Mouse (Mus musculus) monocyte, adult 5-6 weeks (primary cell): ENCODE data around the gene Kcnab1. TPM values are rescaled to one million over a fixed set of nuclear protein-coding genes. Genes with fewer than 3 reads are reported as not detected.

Source experiments
- ATAC-seq: fragments of 153-309, 156-312 bp; replicated peaks from 2 replicates; pipeline ENCODE4 v1.8.0; 2017; ENCODE audit warnings: mild to moderate bottlenecking; ENCODE audit not compliant: low TSS enrichment, insufficient number of reproducible peaks, severe bottlenecking, poor library complexity, low FRiP score
- total RNA-seq: library from RNA; stranded (forward); fragments of 200-1000, 200-491, 200-594 nt; gene quantifications from 3 replicates; pipeline ENCODE4 v1.2.3, GENCODE M21; 2017

Kcnab1 gene
- total RNA-seq, 1 experiment from 2014 or later: not detected

DNA sequence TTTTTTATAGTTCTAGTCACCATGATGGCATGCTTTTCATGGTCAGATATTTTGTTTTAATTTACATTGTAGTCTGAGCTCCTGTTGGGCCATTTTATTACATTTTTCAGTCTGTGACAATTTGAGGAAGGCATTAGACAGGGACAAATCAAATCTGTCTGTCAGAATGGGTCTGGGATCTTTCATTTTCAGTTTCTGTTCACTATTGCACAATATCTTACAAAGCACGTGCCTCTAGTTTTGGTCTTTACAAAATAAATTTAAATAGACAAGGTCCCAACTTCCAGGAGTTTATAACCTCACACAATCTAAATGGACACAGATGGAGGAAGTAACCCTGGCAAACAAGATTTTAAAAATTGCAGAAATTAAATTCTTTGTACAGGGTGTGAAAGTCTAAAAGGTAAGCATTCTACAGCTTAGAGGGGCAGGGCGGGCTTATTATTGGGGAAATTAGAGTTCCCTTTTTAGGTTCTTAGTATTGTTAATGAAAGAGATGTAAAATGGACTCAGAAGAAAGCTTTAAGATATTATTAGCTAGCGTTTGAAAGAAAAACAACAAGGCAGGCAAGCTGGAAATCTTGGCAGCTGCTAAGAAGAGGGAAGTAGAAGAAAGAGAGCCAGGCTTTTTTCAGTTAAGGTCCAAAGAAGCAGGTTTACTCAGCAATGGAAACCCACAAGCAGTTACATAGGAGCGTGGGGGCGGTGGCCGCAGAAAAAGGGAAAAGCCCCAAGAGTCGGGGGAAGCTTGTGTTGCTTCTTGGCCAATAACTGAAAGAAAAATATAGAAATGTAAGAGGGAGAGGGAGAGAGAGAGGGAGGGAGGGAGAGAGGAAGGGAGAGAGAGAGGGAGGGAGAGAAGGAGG lies 78.9 kb downstream of the Kcnab1 start:
- ATAC-seq: peak; percentile 47; the same call in 1 of the 2 replicates

DNA sequence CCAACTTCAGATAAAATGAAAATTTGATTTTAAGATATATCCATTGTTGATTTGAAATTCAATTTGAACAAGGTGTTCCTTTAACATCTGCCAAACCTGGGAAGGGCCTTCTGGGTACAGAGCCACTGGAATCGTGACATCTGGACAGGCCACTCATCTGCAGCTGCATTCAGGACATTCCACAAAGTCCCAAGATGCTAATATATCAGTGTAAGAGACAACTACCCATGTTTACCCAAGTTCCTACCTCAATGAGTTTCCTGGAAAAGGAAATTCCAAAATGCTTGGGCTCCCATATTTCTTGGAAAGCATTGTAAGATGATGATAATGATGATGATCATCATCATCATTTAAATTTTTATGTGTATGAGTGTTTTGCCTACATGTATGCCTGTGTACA lies 91.4 kb downstream of the Kcnab1 start:
- no peak for ATAC-seq

DNA sequence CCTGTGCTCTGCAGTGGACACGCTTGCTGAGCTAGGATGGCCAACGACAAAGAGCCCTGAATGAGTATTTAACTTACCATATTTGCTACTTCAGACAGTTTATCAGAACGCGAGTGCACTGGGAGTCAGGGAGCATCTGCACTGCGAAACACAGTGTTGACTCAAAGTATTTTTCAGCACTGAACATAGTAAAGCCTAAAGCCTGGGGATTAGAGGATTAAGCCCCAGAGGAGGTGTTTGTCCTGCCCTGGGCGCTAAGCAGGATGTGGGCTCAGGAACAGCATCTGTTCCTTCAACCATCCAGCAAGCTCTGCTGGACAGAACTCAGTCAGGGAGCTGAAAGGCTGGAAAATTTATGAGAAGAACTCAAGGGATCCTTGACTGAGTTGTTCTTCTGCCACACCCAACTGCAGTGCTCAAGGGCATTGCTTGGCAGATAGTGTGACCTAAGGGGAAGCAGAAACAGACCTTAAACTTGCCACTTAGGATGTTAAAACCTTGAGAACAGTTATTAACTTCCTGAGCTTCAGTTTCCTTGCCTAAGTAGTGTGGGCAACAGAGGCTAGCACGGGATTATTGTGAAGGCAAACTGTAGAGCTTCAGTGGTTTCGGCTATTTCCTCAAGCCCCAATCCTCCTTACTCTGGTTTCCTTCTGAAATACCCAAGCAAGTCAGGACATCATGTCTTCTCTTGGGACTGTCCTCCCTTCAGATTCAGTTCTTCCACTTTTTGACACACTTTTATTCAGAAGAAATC lies 94.4 kb downstream of the Kcnab1 start:
- ATAC-seq: no peak

DNA sequence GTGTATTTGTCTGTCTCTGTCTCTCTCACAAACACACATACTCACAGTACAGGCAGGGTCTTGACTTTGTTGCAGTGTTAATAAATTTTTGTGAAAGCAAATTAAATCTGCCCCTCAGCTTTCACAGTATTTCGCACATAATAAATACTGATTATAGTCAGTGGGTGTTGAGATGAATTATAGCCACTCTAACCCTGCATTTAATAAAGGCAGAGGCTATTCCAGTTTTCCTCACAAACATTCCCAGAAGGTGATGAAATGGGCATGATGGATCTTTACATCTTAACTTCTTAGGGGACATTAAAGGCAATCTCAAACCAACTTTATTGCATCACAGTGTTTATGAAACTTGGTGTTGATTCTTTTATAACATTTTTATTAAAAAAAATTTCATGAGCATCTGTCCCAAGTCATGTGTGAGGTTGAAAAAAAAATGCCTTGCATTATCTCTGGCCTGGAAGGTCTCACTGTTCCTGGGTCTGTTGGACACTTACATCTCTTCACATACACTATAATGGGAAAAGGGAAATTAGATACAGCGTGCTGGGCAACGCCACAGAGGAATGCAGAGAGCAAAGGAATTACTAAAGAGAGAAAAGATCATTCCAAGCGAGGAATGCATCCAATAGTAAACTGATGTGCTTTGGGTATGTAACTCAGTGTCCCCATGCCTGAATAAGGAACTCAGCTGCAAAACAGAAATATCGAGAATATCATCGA lies 95.3 kb downstream of the Kcnab1 start:
- ATAC-seq: no peak

DNA sequence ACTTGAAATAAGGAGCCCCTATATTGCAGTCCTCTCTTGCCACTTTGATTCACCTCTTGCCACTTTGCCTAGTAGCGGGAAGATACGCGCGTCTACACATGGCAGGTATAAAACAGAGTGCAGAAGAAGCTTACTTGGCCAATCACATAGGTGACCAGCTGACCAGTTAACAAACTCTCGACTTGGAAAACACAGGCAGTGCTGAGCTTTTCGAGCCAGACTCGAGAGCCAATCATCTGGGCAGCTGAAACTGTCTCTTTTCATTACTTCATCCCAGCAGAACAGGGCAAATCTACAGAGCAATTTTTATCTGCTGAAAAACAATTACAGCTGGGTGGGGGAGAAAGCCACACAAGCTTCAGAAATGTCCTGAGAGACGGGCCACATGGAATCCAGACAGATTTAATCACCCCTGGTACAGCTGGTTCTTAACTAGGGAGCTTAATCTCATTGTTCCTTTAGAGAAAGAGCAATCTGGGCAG lies 96.4 kb downstream of the Kcnab1 start:
- no peak for ATAC-seq

DNA sequence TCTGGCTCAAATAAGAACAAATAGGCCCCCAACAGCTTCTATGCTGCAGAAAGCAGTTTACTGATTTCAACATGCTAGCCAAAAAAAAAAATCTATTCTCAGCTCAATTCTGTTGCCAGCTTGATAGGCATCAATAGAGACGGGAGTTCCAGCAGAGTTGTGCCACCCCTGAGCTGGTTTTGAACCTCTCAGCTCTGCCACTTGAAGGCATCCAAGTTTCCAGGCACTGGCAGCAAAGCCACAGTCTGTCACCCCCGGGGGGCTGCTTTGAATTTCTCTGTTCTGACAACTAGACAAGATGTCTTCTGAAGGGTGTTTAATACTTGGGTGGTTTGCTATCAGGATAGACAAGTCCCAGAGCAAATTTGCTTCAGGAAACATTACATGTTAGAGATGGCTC lies 104.5 kb downstream of the Kcnab1 start:
- ATAC-seq: no peak

DNA sequence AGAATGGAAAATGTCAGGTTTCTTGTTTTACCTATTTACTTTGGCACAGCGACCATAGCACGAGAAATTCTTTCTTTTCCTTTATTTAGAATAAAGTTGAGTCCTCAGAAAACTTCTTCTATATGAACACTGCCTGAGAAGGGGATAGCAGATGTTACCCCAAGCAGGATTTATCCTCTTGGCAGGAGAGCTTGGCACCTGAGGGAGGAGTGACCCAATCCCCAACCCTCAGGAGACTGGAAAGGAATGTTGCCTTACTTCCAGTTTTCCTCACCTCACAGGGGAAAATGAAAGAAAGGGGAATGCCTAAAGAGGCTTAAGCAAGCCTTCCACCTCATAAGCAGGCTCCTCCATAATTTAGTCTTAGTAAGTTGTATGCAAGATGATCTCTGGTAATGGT lies 105.5 kb downstream of the Kcnab1 start:
- no peak for ATAC-seq

DNA sequence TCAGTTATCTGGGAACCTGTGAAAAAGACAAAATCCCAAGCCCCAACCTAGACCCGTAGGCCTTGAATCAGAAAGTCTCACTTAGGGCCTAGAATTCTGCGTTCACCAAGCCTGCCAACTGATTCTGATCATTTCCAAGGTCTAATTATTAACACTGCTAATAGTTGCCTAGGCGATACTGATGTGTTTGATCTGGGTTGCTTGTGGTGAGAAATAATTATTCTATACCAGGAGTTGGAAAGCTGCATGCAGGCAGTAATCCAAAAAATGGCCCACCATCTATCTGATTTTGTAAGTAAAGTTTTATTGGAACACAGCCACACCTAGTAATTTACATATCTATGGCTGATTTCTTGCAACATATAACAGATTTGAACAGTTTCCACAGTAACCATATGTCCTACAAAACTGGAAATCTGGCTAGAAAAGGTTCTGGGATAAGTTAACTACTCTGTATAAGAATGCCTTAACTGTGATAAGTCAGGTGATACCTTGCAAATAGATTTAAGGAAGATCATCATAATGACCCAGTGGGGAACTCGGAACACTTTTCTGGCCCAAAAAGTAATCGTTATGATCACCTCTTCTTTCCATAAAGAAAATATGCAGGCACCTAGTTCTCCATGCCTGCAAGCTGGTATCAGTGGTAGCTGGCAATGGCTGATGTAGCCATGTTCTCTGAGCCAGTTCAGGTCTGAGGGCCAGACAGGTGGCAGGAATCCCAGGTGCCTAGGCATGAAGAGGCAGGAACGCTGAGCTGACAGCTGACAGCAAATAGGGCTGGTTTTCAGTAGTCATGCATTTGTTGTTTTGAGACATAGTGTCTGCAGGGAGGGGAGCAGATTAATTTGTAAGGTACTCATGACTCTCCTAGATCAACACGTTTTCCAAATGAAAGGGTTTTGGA lies 108.7 kb downstream of the Kcnab1 start:
- no peak for ATAC-seq

DNA sequence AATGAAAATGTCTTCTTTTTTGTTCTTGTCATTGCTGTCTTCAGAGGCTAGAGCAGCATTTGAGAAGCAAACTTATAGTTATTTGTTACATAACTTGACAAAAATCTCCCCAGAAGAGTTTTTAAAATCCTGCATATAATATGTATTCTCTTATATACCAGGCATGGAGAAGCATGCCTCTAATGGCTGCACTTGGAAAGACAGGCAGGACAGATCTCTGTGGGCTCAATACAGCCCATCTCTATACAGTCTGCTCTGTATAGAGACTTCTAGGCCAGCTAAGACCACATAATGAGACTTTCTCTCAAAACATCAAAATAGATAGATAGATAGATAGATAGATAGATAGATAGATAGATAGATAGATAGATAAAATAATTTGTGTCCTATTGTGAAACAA lies 111.1 kb downstream of the Kcnab1 start:
- ATAC-seq: no peak

DNA sequence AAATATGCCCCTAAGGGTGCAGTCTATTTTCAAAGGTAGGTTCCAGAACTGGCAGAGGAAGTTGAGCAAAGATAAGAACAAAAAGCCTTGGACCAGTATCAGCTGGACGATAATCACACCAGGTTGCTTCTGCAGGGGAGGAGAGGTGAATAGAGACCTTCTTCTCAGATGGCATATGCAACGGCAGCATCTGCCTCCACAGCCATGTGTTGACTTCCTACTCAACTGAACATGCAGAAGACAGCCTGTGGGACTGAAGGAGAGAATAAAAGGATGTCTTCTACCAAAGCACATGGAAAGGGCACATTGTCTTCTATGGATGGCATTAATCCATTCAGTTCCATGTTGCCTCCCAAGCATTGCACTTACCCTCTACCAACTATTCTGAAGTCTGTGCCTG lies 114.5 kb downstream of the Kcnab1 start:
- ATAC-seq: no peak

DNA sequence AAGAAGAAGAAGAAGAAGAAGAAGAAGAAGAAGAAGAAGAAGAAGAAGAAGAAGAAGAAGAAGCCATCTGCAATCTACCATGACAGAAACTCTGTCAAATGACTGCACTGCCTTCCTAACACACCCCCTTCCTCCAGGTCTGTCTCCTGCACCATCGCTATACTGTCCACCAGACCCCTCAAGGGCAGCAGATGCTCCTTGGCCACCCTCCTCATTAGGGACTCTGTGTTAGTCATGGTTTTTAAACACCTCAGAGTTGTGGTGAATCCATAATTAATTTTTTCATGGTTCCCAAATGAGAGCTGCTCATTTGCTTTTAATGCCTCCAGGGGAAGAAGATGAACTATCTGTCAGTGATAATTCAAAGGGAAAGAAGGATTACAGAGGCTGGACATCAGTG lies 121.8 kb downstream of the Kcnab1 start:
- ATAC-seq: no peak

DNA sequence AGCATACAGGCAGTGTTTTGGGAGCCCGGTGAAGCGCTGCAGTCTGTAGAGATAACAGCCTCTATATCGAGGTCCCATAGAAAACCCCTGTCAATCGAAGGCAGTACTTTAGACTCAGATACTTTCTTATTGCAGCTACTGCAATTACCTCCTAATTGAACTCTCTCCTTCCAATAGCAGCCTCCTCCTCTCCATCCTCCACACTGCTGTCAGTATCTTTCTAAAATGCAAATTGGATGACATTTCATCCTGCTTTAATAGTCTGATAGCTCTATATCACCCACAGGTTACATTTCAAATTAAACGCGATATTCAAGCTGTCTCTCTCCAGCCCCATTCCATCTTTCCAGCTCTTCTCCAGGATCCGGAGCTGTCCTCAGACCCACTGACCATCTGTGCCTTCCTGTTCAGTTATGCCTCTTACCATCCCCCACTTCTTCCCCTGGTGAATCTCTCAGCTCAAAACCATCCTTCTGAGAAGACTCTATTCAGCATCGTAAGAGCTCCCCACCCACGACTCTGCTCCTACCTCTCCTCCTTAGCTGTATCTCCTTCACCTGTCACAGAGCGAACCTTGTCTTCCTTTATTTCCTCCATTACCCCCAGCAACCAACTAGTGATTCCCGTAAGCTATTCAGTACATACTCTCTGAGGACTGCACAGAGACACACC lies 122.4 kb downstream of the Kcnab1 start:
- ATAC-seq: no peak

DNA sequence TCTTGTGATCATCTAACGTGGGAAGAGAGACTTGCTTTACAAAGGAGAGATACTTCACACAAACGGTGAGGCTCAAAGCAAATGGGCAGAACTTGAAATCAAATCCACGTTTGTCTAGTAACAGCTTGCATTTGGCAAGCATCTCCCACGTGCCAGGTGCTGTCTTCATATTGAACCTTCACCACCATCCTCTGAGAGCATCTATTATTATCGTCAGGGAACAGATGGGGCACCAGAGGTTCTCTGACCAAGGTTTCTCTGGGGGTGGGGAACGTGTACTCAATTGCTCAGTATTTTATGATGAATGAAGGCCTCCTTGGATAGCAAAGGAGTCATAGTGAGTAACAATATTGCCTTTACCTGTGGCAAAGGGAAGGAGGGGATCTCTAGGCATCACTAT lies 139.8 kb downstream of the Kcnab1 start:
- ATAC-seq: no peak

DNA sequence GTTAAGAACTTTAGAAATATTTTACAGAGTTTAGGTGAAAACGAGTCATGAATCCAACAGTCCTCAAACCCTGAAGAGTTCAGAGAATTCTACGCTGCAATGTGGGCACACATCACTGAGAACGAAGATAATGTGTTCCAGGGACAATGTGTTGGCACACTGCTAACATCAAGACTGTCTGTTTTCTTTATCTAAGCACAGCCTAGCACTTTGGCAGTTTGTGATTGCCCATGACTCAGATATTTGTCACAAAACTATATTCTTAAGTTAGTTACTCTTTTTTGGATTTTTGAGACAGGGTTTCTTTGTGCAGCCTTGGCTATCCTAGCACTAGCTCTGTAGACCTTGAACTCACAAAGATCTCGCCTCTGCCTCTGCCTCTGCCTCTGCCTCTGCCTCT lies 151.3 kb downstream of the Kcnab1 start:
- no peak for ATAC-seq

DNA sequence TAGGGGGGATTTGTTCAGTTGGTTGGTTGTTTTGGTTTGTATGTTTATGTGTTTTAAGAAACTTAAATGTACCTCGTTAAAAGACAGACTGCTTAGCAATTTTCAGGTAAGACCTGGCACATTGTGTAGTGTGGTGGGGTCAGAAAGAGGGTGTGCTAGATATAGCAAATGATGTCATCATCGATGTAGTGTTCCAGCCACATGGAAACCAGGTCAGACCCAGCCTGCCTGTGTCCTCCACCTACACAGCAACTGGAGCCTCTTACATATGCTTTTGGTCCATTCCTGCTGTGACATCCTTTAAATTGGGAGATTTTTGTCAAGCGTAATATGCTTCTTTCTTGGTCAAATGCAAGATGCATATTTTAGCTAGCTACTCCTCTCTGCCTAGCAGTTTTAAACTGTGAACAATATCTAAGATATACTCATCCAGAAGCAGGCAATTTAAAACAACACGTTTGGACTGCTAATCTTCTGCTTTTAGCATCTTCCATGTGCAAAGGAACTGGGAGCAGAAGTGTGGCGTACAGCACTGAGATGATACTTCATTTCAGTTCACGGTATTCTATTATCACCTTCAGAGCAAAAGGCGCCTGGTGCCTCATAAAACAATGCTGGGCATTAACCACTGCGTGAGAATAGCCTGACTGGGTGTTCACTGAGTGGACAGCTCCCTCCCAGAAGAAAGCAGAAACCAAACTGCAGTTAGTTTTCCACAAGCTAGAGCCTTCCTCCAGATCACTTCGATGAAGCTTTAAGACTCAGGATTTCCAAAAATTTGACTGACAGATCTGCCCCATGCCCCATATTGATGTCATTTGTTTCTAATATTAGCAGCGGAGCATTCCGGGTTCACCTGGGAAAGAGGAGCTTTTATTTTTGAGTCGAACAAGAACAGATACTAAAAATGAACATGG lies 153.6 kb downstream of the Kcnab1 start:
- no peak for ATAC-seq

DNA sequence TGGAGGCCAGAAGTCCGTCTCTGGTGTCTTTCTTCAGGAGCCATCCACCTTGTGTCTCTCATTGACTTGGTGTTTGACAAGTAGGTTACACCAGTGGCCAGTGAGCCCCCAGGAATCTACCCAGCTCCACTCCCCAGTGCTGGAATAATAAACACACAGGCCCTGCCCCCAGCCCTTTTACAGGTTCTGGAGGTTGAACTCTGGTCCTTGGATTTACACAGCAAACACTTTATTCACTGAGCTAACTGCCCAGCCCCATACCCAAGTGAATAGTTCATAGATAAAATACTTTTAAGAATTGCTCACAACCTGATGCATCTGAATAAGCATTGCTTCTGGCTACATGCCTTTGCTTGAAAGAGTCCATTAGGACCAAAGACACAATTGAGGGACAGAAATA lies 164.1 kb downstream of the Kcnab1 start:
- ATAC-seq: no peak

DNA sequence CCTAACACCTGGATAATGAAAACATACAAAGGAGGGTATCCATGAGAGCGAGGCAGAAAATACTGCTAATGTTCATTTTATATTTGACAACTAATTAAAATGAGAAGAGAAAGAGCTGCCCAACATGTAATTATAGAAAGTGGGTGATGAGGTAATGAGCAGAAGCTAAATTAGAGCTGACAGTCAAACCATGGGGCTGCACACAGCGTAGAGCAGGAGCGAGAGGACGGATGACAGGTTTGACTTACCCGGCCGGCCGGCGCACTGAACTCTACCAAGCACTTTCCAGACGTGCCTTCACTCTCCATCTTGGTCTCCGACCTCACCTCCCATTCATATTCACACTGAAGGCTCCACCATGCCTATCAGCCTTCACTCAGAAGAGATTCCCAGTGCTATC lies 168.6 kb downstream of the Kcnab1 start:
- no peak for ATAC-seq
